Mouse (Mus musculus) telencephalon, adult 2 months (tissue): ENCODE measurements around the gene Naa40.

ENCODE experiments used
- DNase-seq: peaks from one replicate; pipeline ENCODE4 v3.0.0-alpha.2; 2011; ENCODE audit warnings: low read depth, low spot score

Naa40 gene

DNA sequence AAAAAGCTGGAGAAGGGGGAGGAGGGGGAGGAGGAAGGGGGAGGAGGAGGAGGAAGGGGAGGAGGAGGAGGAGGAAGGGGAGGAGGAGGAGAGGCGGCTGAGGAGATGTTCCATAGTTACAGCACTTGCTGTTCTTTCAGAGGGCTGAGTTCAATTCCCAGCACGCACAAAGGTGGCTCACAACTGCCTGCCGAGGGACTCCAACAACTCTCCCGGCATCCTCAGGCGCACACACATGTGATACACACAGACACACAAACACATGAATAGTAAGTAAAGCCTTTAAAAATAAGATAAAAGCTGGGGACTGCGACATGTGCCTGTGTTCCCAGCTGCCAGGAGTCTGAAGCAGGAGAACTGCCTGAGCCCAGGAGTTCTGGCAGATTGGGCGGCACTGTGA lies 59.5 kb downstream of the Naa40 start:
- DNase-seq: no peak

DNA sequence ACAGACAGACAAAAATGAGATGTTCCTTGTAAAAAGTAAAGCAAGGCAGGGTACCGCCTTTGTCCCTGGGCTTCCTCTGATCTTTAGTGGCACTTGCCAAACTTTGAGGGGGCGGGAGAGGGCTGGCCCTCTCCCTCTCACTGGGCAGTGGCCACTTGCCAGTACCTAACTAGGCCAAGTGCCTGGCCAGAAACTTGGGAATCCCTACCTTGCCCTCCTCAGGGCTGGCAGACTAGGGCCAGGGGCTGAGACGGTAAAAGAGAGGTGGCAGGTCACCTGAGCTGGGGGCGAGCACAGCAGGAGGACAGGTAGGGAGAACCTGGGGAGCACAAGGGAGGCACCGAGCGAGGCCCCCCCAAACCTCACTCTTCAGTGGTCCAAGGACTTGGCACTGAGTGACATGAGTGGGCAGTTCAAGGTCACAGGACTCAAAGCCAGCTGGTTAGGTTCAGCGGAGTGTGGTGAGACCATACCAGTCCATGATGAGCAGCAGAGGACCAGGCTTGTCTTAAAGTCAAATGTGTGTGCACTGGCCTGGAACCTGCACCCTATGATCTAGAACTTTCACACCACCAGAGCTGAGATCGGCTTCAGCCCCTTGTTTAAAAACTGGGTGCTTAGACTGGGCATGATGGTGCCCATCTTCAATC lies 60.1 kb downstream of the Naa40 start:
- DNase-seq: no peak

DNA sequence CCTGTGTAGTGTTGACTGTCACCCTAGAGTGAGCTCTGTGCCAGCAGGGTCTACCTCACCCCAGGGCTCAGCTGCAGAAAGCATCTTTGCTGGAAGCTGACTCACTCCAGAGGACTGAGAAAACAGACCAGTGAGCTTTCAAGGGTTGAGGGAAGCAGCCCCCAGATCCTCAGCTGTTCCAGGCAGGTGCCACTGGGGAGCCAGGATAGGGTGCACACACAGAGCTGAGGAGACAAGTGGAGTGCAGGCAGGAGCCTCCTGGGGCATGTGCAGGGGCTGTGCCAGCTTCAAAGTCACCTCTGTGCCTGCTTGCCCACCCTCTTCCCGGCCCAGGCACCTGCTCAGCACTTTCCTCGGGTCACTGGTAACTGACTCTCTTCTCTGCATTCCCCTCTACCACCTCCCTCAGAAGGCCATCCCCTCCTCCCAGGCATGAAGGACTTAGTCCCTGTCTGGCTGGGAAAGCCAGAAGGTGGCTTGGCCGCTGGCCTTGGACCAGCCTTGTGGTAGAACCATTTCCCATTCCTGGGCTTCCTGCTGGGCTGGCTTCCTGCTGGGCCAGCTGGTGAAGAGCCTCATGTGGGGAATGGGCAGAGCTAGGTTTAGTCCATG lies 62.0 kb downstream of the Naa40 start:
- no peak for DNase-seq

DNA sequence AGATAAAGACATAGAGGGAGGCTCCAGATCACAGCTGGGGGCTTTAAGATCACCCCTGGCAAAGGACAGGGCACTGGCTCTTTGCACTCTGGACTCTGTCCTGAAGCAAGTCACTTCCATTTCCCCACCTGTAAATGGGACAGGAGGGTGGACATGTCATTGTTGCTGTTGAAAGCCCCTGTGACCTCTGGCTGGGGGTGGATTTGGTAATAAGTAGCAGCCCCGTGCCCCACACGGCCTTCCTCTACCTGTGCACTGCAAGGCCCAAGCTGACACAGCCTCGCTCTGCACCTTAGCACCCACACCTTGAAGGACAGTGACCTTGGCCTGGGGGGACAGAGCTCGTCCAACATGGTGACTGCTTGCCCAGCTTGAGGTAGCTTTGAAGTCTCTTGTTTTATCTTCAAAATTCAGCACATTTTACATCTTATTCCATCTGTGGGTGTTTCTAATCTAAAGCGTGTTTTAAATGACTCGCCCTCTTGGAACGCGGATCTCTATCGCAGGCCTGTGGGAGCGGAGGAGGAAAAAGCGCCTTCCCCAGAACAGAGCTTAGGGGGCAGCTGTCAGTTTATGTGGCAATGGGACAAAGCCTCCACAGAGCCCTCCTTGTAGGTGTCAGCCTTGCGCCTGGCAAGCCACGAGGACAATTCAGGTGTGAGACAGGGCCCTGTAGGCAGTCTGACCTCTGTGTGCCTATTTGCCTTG lies 63.0 kb downstream of the Naa40 start:
- DNase-seq: no peak

DNA sequence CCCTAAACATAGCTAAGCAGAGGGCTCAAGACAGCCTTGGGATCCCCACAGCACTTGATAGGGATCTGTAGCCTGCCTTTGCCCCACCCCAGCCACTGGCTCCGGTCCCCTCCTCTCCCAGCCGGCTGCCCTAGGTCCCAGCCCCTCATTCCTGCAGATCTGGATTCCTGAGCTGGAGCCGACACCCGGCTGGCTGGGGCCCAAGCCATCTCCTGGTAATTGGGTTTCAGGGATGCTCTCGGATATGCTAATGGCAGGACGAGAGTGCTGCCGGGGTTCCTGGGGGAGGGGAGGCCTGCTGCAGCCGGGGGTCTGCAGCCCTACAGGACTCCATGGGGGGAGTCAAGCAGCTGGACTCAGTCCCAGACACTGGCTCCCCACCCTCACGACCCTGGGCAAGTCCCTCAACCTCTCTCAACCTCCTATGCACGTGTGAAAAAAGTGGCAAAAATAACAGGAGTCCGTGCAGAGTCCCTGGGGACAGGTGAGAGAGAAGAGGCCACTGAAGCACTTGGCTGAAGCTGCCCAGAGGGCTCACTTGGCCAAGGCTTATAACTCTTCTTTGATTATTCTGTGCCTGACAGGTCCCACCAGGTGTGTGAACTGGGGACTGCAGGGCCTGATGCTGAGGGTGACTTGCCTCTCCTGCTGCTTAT lies 64.8 kb downstream of the Naa40 start:
- no peak for DNase-seq
